Mouse (Mus musculus) erythroid progenitor cell, adult 5-6 weeks (primary cell): ENCODE results near the gene Doc2a. TPM values are rescaled to one million over a fixed set of nuclear protein-coding genes. Genes with fewer than 3 reads are reported as not detected.
"Not testable (repeated sequence)": the region's sequence is repeated elsewhere in the genome, so short reads cannot be mapped to it uniquely, and the experiment has no call there.

Source experiments
- ATAC-seq: replicated peaks from 2 replicates; pipeline ENCODE4 v1.8.0; 2016; ENCODE audit warnings: moderate number of reproducible peaks, mild to moderate bottlenecking, moderate TSS enrichment, inconsistent platforms; ENCODE audit not compliant: poor library complexity, low FRiP score, severe bottlenecking
- total RNA-seq, 2 experiments: library from RNA; stranded (forward) in 1 of 2; stranded (reverse) in 1 of 2; fragments of 150-400 nt in 1 of 2; fragments of 186-747, 209-891 nt in 1 of 2; gene quantifications; 2 replicates each; pipeline versions ENCODE4 v1.2.3 to v1.2.4; 2015 to 2017; ENCODE audit warnings: low replicate concordance in 2 of 2

Gene Doc2a
- total RNA-seq, 2 experiments from 2014 or later = not detected

DNA sequence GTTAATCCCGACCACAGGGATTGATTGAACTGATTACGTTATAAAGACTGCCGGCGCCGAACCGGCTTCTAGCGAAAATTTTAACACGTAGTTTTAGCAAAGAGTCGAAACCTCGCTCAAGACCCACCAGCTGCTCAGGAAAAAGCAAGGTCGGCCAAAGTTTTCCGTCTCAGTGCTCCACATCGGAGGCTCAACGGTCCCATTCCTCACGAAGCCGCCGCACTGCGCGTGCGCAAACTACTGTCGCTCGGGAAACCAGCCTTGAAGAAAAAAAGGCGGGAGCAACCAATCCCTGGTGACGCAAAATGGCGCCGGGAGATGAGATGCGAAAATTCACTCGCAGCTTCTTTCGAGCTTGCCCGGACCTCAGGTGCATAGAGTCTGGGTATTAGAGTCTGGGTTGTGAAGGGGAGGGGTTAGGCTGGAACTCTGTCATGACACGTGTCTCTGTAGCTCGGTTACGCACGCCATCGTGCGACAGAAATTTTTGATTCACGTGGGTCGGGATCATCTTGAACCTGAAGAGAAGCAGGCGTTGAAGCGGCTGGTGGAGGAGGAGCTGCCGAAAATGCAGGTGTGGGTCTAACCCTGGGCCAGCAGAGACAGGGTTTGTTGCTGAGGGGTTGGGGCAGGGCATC is 15.1 kb downstream of the Doc2a start, which contains the start of gene Ino80e:
Gene Ino80e (minus strand): TSS at position 231 of the 638 bp plus-strand sequence.
- ATAC-seq = peak; percentile 85

DNA sequence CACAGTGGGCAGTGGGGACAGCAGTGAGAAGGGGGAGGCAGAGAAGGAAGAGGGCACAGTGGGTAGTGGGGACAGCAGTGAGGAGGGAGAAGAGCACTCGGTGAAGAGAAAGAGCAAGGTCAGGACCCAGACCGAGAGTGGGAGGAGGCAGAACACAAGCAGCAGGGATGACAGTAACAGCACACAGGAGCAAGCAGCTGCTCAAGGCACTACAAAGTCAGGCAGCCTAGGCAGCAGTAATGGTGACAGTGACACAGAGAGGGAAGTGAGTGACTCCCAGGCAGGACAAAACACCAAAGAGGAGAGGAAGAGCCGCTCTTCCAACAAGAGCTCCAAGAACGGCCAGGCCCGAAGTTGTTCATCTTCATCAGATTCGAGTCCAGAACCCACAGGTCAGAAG is 16.6 kb downstream of the Doc2a start:
- ATAC-seq = no peak

DNA sequence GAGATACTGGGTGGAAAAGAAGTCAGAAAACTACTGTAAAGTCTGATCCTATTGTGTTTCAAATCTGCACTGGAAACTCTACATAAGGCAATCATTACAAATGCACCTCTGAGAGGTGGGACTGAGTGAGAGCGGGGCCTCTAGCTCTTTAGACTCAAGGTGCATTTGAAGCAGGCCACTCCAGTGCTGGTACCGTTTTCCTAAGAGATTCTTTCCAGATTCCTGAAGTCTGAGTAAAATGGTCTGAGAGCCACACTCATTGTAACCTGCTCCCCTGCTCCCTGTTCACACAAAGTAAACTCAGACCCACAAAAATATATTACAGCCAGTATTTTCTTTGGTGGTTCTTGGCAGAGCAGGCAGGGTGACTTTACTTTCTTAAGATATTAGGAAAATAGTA is 20.3 kb downstream of the Doc2a start:
- no peak for ATAC-seq

DNA sequence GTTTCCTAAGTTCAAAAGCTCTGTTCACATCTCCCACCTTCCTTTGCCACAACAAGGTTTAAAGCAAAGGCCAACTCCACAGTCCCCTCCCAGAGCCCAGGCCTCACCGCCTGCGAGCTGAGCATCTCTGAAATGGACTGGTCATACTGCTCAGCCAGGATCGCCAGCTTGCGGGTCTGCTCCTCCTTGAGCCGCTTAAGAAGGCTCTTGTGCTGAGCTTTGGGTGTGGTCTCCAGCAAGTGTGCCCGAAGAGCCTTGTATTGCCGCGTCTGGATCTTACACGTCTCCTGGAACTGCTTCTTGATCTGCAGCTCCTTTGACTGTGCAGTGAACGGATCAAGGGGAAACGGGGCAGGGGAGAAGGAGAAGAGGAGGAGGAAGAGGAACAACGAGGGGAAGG is 20.8 kb downstream of the Doc2a start:
- no peak for ATAC-seq

DNA sequence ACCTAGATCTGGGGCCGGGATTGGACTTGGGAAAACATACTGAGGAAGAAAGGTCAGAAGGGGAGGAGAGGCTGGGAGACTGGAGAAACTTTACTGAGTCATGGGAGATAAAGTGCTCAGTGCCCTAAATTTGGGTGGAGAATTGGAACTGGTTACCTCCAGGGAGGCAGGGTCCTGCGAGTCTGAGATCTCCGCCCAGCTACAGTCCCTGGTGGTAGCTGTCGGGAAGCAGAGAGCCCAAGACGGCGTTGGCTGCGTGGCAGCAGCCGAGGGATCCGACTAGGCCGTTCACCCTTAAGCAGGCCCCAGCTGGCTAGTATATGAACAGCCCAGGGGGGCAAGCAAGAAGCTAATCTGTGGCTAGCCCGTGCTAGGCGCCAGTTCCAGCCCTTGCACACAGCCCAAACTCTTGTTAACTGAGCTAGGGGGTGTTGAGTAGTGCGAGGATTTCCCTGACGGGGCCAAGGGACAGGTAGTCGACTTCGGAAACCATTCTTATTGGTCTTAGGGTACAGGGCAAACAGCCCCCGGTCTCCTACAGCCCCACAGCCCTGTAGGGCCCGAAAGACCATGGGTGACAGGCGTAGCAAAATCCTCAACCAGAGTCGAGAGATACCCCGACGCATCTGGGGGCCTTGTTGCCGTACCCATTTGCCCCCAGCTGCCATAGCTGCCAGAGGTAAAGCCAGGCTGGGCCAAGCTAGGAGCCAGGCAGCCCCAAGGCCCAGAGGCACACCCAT is 22.7 kb downstream of the Doc2a start:
- ATAC-seq = no peak

DNA sequence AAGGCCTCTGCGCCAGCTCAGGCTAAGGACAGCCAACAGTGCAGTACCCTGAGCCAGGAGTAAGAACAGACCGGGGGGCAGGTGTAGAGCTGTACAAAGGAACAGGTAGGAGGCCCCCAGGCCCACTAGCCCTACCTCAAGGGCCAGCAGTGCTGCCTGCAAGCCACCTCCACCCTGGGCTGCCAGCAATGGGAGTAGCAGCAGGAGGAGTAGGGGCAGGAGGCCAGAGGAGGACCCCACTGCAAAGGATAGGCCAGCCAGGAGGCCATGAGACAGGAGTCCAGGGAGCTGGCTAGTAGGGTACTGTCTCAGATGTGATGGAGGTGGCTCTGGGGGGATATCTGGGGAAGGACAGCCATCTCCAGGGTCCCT is 23.3 kb downstream of the Doc2a start:
- 0 out of 2 replicates have a peak, but pooled peaks have one; percentile 13 for ATAC-seq

DNA sequence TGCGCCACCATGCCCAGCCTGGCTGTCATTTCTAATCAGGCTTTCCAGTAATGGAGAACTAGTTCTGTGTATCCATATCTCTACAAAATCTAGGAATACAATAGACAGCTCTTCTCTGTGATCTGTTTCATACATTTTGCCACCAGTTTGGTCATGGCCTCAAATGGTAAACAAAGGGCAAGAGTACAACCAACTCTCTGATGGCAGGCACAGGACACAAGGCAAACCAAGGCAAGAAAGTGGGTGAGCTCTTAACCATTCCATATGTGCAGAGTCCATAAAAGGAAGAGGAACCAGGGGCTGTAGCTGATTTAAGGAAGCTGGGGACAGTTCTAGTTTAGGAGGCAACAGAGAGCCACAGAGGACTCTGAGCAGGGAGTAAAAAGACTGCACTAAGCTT is 30.0 kb downstream of the Doc2a start:
- no peak for ATAC-seq

DNA sequence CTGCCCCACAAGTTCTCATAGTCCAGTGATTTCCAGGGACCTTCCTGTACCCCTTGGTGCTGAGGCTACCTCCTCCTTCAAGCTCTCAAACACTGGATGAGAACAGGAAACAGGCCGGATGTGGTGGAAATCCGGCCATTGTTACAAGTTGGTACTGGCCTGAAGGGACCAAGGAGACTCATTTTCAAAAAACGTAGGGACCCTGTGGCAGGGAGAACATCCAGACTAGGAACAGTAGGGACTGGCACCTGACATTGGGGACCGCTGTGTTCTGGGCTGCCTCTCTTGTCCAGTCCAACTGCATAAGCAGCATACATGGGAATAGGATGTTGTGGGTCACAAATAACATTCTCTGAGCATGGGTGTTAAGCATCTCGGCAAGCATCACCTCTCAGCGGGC is 33.8 kb downstream of the Doc2a start:
- ATAC-seq = no peak

DNA sequence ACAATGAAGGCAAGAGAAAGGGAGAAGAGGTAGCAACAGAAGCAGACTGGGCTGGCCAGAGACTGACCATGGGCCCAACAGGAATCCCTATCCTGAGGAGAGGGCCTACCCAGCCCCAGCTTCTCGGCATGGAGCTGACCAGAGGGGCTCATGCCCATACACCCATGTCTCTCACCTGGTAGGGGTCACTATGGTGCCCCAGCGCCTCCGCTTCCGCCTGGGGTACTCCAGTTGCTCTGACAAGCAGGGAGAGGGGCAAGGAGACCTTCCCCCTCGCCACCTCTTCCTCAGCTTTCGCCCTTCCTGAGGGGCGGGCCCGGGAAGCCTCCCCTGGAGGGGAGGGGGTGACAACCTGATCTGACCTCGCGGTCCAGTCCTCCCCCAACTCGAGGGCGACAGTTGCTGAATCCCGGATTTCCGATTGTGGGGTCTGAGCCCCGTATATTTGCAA is 36.5 kb downstream of the Doc2a start:
- ATAC-seq = 0 out of 2 replicates have a peak, but pooled peaks have one; percentile 2

DNA sequence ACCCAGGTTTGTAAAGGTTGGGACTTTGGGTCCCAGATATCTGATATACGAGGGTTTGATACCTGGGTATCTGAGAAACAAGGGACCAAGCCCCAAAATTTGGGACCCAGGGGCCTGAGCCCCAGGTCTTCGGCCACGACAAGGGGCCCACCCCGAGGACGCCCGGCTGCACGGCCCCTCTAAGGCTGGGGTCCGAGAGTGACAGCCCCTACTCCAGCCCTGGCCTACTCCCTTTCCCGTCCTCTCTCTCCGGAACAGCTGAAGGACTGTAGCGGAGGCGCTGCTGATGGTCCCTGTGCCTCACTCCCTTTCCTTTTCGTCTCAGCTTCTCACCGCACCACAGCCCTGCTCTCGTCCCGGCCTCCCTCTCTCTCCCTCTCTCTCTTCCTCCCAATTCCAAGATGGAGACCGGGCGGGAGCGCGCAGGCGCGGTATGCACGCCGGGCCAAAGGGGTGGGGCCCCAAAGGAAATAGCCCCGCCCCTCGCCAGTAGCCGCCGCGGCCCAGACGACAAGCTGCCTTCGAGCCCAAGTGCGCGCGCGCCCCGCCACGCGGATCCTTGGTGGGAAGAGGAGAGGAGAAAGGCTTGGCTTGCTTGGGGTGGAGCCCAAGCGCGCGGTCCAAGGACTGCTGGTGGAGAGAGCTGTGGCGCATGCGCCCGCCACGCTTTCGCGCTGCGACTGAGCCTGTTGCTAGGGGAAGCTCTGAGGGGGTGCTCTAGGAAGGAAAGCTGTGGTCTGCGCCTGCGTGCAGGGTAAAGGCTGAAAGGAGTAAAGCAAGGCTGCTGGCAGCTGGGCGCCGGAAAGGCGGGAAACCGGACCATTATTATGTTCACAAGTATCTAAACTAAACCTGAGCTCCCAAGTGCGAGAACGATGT is 37.3 kb downstream of the Doc2a start, which contains the start of gene Taok2:
Gene Taok2 (minus strand): TSS at position 418 of the 879 bp plus-strand sequence.
- ATAC-seq = peak; percentile 90

DNA sequence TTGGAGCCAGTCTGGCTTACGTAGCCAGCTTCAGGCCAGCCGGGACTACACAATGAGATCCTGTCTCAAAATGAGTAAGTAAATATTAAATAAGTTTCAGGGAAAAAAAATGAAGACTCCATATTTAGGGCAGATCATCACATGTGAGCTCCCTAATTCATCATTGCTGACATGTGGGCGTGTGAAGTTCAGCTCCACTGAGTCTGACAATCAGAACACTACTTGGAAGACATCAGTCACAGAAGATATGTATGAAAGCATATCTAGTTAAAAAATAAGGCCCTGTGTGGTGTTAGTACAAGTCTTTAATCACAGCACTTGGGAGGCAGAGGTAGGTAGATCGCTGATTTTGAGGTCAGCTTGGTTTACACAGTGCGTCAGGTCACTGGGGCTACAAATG is 40.1 kb downstream of the Doc2a start:
- ATAC-seq = no peak

DNA sequence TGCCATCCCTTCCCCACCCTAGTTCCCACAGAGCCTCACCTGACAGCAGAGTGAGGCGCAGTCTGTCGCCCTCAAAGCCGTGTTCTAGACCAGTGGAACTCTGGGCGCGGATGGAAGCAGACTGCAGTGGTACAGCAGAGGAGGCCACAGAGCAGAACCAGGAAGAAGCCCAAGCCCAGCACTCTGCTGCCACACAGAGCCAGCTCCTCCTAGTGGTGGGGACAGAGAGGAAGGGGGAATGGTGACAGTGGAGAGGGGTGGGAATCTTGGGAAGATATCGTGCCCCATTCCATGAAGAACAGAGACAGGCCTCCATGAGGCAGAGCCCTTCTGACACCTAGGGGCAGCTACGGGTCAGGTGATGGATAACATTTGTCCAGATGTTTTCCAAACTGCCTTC is 41.6 kb downstream of the Doc2a start:
- no peak for ATAC-seq

DNA sequence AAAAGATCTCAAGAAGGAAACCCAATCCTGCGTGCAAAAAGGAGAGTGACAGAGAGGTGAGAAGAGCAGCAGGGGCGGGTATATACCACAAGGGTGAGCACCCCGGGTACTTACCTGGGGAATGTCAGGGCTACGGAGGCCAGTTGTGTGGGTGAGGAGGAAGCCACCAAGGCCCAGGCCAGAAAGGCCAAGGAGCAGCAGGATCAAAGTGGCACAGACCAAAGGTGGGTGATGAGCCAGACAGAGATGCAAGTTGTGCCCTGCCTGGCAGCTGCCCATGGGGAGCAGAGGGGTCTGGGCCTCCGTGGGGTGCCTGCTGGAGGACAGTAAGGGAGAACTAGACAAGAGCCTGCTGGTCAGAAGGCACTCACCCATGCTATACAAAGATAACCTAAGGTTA is 49.7 kb downstream of the Doc2a start:
- ATAC-seq = peak; percentile 0; the same call in 1 of the 2 replicates

DNA sequence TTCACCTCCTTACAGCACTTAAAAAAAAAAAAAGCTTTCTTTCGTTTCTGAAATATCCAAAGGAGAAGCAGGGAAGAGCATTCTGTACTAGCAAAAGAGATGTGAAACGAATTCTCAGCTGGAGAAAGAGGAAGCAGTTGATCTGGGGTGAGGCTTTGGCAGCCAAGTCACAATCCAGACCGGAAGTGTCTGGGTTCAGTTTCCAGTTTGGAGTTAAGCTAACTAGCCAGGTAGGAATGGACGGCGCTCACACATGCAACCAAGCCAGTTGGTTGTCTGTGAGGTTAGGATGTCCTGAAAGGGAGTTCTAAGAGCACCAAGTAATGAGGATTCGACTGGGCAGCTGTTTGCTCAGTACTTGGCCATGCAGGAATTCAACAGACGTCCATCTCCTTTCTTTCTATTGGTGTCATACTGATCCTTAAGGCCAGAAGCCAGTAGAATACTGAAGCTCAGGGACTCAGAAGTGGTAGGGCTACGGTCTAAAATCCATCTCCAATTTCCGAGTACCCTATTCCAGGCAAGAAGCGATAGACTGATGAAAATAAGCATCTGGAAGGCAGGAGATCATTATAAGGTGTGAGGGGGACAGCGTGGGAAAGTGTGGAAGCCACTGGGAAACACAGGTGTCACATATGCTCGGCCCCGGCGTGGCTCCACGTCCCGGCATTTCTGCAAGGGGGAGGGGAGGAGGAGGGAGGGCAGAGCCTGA is 50.3 kb downstream of the Doc2a start:
- peak; percentile 79 for ATAC-seq

DNA sequence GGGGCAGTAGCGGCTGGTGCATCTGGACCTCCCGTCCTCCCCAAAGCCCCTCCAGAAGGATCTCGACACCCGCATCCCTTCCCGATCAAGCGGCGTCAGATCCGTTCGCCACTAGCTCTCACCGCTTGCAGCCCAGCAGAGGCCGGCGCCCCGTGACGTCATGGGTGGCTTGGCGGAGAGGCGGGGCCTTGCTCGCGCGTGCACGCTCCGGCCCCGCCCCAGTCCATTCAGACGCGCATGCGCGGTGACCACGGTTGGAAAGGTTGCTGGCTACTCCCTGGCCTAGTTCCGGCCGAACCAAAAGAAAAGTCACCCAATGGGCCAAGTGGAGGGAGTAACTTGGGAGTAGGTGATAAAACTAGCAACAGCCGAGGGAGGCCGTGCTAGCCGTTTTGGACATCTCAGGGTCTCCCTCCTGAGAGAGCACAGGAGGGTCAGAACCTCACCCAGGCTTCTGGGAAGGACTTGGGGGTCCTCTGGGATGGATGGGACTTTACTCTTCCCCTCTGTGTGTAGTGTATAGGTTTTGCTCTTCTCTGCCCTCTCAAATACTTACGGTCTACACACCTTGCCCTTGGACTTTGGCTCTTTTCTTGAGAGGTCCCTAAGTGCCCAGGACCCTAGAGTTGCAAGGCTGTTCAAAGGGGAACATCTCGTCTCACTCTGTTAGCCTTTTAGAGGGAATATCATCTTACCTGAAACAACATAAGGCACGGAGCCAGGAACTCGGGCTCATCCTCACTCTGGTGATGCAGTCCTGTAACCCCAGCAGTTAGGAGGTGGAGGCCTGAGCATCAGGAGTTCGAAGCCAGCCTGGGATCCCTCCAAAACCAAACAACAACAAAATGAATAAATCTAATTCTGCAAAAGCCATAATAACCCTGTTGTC is 51.1 kb downstream of the Doc2a start:
- ATAC-seq = peak; percentile 93

DNA sequence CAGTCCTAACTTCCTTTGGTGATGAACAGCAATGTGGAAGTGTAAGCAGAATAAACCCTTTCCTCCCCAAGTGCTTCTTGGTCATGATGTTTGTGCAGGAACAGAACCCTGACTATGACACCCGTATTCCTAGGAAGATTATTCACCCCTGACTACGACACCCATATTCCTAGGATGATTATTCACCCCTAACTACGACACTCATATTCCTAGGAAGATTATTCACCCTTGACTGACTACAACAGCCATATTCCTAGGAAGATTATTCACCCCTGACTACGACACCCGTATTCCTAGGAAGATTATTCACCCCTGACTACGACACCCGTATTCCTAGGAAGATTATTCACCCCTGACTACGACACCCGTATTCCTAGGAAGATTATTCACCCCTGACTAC is 52.6 kb downstream of the Doc2a start:
- not testable (repeated sequence) for ATAC-seq
